Mouse (Mus musculus) limb, embryonic 14.5 days (tissue): Measurements from ENCODE around the gene Micu1. TPM values are rescaled to one million over a fixed set of nuclear protein-coding genes. Genes with fewer than 3 reads are reported as not detected.
A peak's percentile ranks its signal among the peaks of the same experiment; 100 is the strongest.

Experiments used
- ATAC-seq: fragments of 200-750 bp; cut with Nextera tagmentation; 2 replicates; pipeline ENCODE4 v1.8.0; 2017; ENCODE audit warnings: low read depth, moderate number of reproducible peaks, moderate TSS enrichment; ENCODE audit not compliant: low FRiP score
- DNase-seq: peaks from one replicate; pipeline ENCODE4 v3.0.0-alpha.2; 2015; ENCODE audit warnings: low spot score
- H3K27ac ChIP-seq: fragments of 300-500 bp; sonication (generic); replicated peaks from 2 replicates; pipeline ENCODE4 v1.5.1; 2014; ENCODE audit warnings: low read depth, mild to moderate bottlenecking, low read length, moderate library complexity, mixed read lengths
- H3K27me3 ChIP-seq: fragments of 300-500 bp; sonication (generic); 2 replicates; pipeline ENCODE4 v1.6.1; 2014; ENCODE audit warnings: low read length, mixed read lengths; ENCODE audit not compliant: control insufficient read depth, insufficient read depth
- H3K36me3 ChIP-seq: fragments of 300-500 bp; sonication (generic); 2 replicates; pipeline ENCODE4 v1.6.1; 2014; ENCODE audit warnings: mild to moderate bottlenecking, low read length, moderate library complexity, mixed read lengths; ENCODE audit not compliant: control insufficient read depth, insufficient read depth
- H3K4me1 ChIP-seq: fragments of 300-500 bp; sonication (generic); 2 replicates; pipeline ENCODE4 v1.6.1; 2014; ENCODE audit warnings: antibody characterized with exemption, low read length, mixed read lengths; ENCODE audit not compliant: control insufficient read depth, insufficient read depth
- H3K4me2 ChIP-seq: fragments of 300-500 bp; sonication (generic); replicated peaks from 2 replicates; pipeline ENCODE4 v1.6.1; 2014; ENCODE audit warnings: low read depth, mild to moderate bottlenecking, low read length, moderate library complexity; ENCODE audit not compliant: severe bottlenecking
- H3K4me3 ChIP-seq: fragments of 300-500 bp; sonication (generic); replicated peaks from 2 replicates; pipeline ENCODE4 v1.5.1; 2014; ENCODE audit warnings: low read length
- H3K9ac ChIP-seq: fragments of 300-500 bp; sonication (generic); 2 replicates; pipeline ENCODE4 v1.6.1; 2014; ENCODE audit warnings: mild to moderate bottlenecking, low read depth, low read length, moderate library complexity; ENCODE audit not compliant: severe bottlenecking
- H3K9me3 ChIP-seq: fragments of 300-500 bp; sonication (generic); 2 replicates; pipeline ENCODE4 v1.6.1; 2016; ENCODE audit warnings: low read length; ENCODE audit not compliant: control insufficient read depth
- POLR2A ChIP-seq: fragments of 200-500 bp; IDR thresholded peaks from 2 replicates; pipeline ENCODE4 v1.8.0; 2012; ENCODE audit warnings: inconsistent platforms, mild to moderate bottlenecking, moderate library complexity, borderline replicate concordance; ENCODE audit not compliant: insufficient read depth, insufficient read length; ENCODE audit errors: extremely low read depth
- WGBS: fragments of 180-500 bp; shearing (Covaris S2); extraction: QIAGEN DNeasy Blood & Tissue Kit; methylation state at CpG from one replicate; pipeline ENCODE4 v1.1.7; 2014; 5-methylcytosine and 5-hydroxymethylcytosine counted together
- polyA plus RNA-seq, 2 experiments: library from polyadenylated mRNA; depleted of rRNA in 1 of 2; stranded (reverse) in 1 of 2; unstranded in 1 of 2; fragments of >200 nt; fragmentation: Nextera tagmentation in 1 of 2; extraction: Ambion mirVana in 1 of 2; gene quantifications; 2 replicates each; pipeline versions ENCODE4 v1.2.1 to v1.2.3; 2012 to 2014

Micu1 gene
- polyA plus RNA-seq, 2 experiments = 81.9 to 93.7 TPM

DNA sequence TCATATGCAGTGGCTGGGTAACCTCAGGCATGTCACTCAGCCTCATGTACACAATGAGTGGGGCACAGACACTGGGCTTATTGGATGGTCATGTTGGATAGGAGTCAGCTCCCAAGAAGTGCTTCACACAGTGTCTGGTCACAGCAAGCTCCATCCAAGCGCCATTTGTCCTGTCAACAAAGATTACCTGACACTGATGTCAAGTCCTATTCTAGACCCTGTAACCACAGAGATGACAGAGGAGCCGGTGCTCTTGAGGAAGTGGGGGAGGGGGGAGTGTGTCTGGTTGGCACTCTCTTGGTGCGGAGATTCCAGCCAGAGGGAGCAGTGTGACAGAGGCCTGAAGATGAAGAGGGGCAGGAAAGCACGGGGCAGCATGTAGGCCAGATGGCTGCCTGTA is 198.7 kb downstream of the Micu1 start:
- DNase-seq (no peak), ATAC-seq (no peak)
- Histone ChIP-seq H3K4me3 (no peak overlapping the region), H3K4me1 (peaks cover 53% of the 10 kb centered on the region), H3K9me3 (no peaks in the 10 kb centered on the region), H3K4me2 (no peak overlapping the region), H3K27me3 (no peaks in the 10 kb centered on the region), H3K9ac (no peak overlapping the region), H3K36me3 (peaks cover 25% of the 10 kb centered on the region), H3K27ac (no peak overlapping the region)
- 51% methylated on average over 4 of the region's 4 CpGs for WGBS
- no peak for TF ChIP-seq POLR2A

DNA sequence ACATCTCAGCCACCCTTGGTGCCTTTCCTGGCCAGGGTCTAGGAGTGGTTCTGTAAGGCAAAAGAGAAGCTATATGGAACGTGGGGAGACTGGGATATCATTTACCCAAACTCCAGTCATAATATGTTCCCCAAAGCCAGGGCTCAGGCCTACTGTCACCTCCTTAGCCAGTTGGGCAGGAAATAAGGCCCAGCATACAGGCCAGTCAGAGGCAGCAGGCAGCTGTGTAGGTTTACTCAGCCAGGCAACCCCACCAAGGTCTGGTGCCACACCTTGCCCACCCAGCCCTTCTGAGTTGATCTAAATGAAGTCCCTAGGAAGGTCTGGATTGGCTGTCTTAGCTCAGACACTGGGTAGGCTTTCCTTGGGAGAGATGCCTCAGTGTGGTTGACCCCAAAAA is 199.2 kb downstream of the Micu1 start:
- Histone ChIP-seq H3K27me3 (no peaks in the 10 kb centered on the region), H3K4me2 (no peak overlapping the region), H3K4me1 (peaks cover 53% of the 10 kb centered on the region), H3K9me3 (no peaks in the 10 kb centered on the region), H3K36me3 (peaks cover 21% of the 10 kb centered on the region), H3K27ac (no peak overlapping the region), H3K9ac (no peak overlapping the region), H3K4me3 (no peak overlapping the region)
- no peak for ATAC-seq
- no peak for DNase-seq
- no peak for TF ChIP-seq POLR2A
- 71% methylated on average over 1 of the region's 1 CpGs for WGBS

DNA sequence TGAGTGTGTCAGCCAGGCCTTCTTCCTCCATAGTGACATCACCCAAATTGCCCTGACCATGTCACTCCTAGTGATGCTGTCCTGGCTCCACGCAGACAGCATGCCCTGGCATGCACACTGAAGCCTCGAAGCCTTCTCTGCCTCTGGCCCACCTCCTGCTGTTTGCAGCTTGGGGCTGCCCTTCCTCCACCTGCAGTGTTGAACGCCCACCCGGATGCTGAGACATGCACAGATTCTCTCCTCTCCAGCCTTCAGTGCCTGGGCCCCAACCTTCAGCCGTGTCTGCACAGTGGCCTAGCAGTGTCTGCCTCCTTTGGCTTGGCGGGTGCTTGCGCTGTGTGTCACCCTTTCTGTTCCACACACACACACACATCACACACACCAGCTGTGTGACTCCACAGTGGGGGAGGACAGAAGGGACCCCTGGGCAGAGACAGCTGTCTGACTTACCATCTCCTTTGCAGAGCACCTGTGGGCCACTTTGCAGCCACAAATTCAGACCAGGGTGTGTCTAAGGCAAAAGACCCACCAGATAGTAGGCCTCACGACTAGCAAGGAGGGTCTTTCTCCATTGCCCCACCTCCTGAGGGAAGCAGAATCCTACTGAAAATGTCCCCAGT is 199.8 kb downstream of the Micu1 start:
- 66% methylated on average over 8 of the region's 8 CpGs for WGBS

DNA sequence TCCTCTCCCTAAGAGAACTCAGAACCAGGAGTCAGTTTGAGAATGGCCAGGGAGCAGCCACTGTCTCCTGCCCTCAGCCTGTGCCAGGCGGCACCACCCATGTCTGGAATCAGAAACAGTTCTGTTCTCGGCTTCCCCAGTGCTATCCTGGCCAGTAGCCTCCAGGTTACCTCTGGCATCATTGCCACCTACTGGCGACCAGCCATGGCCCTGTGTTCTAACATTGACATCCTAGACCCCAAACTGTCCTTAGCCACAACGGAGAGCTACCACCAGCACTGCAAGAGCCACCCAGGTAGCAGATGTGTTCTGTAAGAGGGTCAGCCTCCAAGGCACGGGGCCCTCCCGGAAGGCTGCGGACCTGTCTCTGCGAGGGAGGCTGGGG is 200.3 kb downstream of the Micu1 start:
- Histone ChIP-seq H3K9ac (0 out of 2 replicates have a peak overlapping the region, but pooled peaks have one; percentile 28), H3K36me3 (peaks cover 9% of the 10 kb centered on the region), H3K27me3 (no peaks in the 10 kb centered on the region), H3K4me2 (no peak overlapping the region), H3K27ac (peak overlapping the region; percentile 1; the same call in 1 of the 2 replicates), H3K9me3 (no peaks in the 10 kb centered on the region), H3K4me3 (no peak overlapping the region), H3K4me1 (peaks cover 54% of the 10 kb centered on the region)
- ATAC-seq (no peak), DNase-seq (no peak)
- TF ChIP-seq POLR2A = no peak
- WGBS = 55% methylated on average over 7 of the region's 8 CpGs

More for the DNA sequence above, 199.8 kb downstream of the Micu1 start:
- no peak for TF ChIP-seq POLR2A
- Histone ChIP-seq H3K4me3 (no peak overlapping the region), H3K9ac (peak overlapping the region; percentile 28; the same call in 1 of the 2 replicates), H3K9me3 (no peaks in the 10 kb centered on the region), H3K4me1 (peaks cover 51% of the 10 kb centered on the region), H3K27me3 (no peaks in the 10 kb centered on the region), H3K36me3 (peaks cover 14% of the 10 kb centered on the region), H3K4me2 (no peak overlapping the region), H3K27ac (0 out of 2 replicates have a peak overlapping the region, but pooled peaks have one; percentile 13)
- DNase-seq (no peak), ATAC-seq (no peak)

DNA sequence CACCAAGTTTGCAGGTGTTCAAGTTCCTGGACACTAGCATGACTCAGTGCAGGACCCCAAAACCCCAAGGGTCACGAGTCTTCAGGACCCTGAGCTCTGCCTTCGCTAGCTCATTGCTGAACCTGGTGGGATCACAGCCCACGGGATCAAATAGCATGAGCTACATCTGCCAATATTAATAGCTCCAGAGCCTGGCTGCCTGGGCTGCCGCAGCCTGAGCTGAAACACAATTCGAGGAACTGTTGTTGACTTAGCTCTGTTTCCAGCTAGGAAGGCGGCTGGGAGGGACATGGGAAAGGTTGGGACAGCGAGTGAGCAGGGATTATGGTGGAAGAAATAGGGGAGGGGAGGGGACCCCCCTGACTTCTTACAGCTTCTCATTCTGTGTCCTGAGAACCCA is 200.9 kb downstream of the Micu1 start:
- DNase-seq (no peak), ATAC-seq (no peak)
- no peak for TF ChIP-seq POLR2A
- peak overlapping the region; percentile 1; the same call in 1 of the 2 replicates for H3K27ac ChIP-seq
- H3K4me1 ChIP-seq = peaks cover 57% of the 10 kb centered on the region
- H3K9ac ChIP-seq = no peak overlapping the region
- peaks cover 4% of the 10 kb centered on the region; the same call in 1 of the 2 replicates for H3K36me3 ChIP-seq
- no peak overlapping the region for H3K4me2 ChIP-seq
- H3K4me3 ChIP-seq = no peak overlapping the region
- H3K27me3 ChIP-seq = no peaks in the 10 kb centered on the region
- no peaks in the 10 kb centered on the region for H3K9me3 ChIP-seq
- 27% methylated on average over 7 of the region's 7 CpGs for WGBS
